Mouse (Mus musculus) megakaryocyte, embryonic 14.5 days (primary cell): ENCODE measurements around the gene Gas2l2.

ENCODE experiments used
- FLI1 ChIP-seq: IDR thresholded peaks from 2 replicates; pipeline ENCODE4 v1.6.1; 2012; ENCODE audit warnings: low read length, inconsistent platforms, mixed read lengths
- GATA1 ChIP-seq: IDR thresholded peaks from 3 replicates; pipeline ENCODE4 v1.6.1; 2012; ENCODE audit warnings: mixed read lengths, low read length, inconsistent platforms, borderline replicate concordance

- no peak for TF ChIP-seq GATA1
- no peak for TF ChIP-seq FLI1
These were observed 37.9 kb upstream of the Gas2l2 start for GRCm38 (mm10) chr11:83467120-83467652.
